Mouse (Mus musculus) c-Kit-positive CD71-positive TER-119-positive erythroid progenitor cells, embryonic 14.5 days (primary cell): ENCODE results near the gene Avpr1b.

Experiments
- DNase-seq: peaks from one replicate; pipeline ENCODE4 v3.0.0-alpha.2; 2013; ENCODE audit warnings: low spot score

The Avpr1b gene

DNA sequence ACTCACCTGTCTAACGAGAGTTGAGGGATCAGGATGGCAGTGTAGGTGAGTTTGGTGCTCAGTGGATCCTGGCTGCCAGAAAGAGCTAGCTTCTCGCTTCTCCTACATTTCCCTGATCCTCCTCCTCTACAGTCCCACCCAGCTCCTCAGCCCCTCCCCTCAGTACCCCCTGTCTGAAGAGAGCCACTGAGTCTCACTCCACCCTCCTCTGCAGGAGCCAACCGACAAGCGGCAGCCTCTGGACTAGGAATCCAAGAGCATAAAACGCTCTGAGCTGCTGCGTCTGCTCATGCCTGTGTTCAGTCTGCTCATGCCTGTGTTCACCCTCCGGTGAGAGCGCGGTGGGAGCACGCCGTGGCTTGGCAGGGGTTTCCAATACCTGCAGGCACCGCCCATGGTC, at the start of gene Avpr1b:
Avpr1b (plus strand) TSS at position 335 of the 400 bp plus-strand sequence.
- no peak for DNase-seq

DNA sequence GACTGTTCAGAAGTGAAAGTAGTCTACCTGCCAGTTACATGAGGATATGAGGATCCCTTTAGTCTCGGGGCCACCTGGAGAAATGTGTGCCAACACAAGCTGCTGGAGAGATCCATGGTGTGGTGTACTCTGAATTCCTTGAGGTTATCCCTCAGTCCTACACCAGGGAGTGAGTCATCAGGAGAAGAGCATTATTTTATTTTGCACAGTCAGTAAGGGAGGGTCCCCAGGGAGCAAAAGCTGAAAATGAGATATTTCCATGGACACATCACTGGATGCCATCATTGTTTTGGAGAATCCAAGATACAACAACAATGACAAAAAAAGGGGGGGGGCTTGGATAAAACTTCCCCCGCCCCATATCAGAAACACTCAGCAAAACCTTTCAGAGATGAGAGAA, 47.1 kb upstream of the Avpr1b start:
- DNase-seq, result no peak

DNA sequence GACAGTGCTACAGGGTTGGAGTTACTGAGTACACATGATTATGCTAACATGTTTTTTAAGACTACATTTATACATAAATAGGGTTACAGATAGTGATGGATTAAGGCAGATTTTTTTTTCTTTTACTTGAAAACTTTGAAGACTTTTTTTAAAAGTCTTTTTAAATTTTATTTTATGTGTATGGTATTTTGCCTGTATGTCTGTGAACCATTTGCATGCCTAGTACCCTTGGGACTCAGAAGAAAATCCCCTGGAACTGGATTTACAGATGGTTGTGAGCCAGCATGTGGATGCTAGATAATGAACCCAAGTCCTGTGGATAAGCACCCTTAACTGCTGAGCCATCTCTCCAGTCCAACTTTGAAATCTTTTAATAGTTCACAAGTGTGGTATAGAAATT, 45.6 kb upstream of the Avpr1b start:
- DNase-seq, result no peak

DNA sequence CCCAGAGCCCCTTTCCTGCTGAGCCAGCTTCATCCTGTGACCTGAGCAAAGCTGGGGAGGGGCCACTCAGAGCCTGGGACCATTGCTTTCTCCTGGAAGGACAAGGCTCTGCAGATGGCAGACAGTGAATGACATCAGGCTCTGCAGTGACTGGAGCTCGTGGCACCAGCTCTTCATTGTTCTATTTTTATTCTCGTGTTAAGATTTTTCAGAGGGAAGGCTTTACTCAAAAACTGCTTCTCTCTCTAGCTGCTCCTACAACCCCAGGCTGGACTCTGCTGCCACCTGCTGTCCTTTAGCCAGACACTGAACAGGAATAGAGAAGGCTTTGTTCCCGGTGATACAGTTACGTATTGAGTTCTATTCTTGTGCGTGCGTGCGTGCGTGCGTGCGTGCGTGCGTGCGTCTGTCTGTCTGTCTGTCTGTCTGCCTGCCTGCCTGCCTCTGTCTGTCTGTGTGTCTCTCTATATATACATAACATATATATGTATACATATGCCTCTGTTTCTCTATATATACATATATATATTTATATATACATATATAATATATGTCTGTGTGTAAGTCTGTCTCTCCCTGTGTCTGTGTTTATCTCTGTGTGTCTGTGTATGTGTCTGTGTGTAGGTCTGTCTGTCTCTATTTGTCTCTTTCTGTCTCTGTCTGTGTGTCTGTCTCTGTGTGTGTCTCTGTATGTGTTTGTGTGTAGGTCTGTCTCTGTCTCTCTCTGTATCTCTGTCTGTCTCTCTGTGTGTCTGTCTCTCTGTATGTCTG, 43.8 kb upstream of the Avpr1b start:
- DNase-seq, result peak; percentile 68

DNA sequence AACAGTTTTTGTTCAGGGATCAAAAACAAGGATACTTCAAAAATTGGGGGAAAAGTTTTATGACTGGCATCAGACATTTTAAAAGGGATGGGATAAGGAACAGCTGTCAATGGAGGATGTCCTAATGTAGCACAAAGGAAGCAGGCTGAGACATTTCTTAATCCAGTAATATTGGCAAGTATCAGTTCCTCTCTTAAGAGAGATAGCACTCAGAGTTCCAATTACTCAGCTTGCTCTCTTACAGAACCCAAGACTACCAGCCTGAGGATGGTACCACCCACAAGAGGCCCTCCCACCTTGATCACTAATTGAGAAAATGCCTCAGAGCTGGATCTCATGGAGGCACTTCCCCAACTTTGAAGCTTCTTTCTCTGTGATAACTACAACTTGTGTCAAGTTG, 38.5 kb upstream of the Avpr1b start:
- DNase-seq, result no peak

DNA sequence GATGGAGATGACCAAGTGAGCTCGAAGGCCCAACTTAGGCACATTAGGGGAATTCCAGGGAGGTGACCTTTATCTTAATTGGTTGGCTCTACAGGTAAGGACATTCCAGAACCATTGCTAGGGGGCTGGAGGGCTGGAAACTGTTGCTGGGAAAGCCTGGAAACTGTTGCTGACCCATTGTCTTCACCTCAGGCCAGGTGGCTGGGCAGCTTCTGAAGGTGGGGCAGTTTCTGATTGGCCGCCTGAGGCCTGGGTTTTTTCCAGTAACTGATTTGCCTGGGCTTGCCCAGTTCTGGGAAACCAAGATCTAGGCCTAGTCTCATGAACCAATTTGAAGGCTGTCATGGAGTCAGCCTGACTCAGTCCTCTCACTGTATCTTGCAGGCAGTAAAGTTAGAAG, 37.0 kb upstream of the Avpr1b start:
- DNase-seq, result no peak

DNA sequence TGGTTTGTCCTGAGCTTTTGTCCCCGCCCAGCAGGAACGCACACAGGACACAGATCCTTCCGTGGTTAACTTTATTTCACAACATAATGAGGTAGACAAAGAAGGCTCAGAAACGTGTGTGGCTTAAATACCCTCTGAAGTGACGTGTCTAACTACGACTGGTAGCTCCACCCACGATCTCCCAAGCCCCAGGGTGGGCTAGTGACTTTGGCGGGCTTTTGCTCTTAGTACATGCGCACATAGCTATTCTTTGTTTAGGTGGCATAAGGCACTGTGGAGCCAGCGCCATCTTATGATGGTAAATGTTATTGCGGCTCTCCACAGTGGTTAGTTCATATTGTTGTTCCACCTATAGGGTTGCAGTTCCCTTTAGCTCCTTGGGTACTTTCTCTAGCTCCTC, 33.0 kb upstream of the Avpr1b start:
- peak; percentile 20 for DNase-seq

DNA sequence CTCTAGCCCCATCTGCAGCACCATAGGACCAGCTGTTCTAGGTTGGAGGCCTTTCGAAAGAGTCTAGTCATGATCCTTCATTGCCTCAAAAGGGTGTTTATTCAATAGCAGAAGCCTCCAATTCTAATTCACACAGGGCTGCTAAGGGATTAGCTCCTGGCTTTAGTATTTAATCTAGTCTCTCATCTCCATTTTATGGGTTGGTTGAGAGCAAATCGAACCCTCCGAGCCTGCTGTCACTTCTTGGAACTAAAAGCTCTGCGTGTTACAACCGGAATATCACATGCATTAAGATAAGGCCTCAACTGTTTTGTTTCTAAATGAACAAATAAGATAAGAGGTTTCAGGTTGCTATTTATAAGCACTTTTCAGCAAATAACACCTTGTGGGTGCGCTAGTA, 29.3 kb upstream of the Avpr1b start:
- DNase-seq, result no peak

DNA sequence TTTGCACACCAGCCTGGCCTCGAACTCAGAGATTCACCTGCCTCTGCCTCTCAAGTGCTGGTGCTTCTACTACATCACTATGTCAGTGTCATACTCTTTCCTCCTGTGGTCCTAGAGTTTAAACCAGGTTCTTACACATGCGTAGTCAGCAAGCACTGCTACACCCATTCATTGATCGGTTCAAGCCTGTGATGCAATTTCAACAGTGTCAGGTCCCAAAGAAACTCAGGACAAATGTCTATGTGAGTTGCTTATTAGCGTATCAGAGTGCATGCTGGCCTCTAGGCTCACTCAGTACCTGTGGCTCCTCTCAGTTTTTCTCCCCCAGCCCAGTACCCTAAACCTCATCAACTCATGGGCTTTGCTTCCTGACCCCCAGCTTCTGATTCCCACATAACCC, 28.6 kb upstream of the Avpr1b start:
- DNase-seq, result no peak

DNA sequence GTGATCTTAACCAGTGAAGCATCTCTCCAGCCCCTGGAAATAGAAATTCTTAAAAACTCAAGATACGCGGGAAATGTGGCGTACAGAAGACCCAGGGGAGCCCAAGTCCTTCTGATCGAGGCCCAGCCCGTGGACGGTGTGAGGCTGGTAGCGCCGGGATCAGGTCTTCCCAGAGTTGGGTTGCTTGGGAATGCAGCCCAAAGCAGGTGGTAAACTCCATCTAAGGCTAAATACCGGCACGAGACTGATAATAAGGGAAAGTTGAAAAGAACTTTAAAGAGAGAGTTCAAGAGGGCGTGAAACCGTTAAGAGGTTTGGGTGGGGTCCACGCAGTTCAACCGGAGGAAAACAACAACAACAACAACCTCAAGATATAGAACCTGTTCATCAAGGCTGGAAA, 25.3 kb upstream of the Avpr1b start:
- peak; percentile 62 for DNase-seq

DNA sequence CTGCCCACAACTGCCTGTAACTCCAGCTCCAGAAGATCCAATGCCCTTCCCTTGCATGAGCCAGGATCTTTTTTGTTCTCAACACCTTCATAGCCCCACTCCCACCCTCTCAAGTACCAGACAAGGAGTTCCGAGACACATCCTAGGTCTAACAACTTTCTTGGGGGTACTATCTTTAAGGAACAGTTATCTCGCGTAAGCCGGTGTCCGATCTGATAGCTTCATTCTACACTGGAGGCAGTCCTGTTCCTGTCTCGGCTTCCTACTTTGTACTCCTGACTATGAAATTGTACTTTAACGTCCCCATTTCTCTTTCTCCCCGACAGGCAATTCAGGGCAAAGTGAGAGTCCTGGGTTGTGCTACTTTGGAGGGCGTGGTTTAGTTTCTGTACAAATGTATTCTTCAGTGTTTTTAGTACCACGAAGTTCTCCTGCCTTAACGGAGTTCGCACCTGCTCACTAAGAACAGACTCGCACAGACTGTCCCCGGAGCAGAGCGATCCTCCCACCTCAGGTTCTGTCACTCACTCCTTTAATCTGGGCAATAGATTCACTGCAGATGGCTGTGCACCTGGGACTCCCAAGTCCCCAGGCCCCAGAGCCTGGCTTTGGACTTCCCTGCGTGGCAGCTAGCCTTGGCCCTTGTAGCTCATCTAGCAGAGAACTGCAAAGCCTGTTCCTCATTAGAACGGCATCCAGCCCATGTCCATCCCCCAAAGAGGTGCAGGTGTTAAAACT, 19.9 kb upstream of the Avpr1b start:
- DNase-seq, result no peak

DNA sequence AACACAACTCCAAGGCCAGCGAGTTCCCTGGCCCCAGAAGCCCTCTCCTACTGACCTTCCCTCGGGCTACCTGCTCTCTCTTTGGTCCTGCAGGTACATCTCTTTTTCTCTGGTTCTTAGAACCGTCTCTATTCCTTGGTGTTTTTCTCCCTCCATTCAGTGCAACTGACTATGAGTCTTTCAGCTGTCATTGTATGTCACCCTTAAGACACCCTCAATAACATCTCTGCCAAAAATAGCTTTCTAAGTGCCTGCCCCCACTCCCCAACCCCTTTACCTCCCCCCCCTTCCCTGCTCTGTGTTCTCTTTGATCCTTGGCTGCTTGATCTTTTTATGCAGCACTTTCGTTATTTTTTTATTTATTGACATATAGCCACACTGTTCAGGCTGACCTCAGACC, 18.6 kb upstream of the Avpr1b start:
- DNase-seq, result no peak

DNA sequence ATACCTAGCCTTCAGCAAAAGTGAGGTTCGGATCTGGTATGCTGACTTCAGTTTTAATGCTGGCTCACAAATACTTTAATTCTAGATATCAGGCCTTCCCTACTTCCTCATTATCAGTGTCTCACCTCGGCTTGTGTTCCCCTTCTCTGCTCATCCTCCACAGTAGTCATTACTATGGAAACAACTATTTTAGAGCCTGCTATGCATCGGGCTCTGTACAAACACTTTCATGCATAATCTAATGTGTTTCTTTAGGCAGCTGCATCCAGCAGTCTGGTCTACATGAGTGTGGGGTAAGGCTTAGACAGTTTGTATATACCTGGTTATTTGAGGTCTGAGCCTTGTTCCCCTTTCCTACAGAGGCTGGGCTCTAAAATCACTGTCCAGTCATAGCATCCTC, 15.4 kb upstream of the Avpr1b start:
- no peak for DNase-seq

DNA sequence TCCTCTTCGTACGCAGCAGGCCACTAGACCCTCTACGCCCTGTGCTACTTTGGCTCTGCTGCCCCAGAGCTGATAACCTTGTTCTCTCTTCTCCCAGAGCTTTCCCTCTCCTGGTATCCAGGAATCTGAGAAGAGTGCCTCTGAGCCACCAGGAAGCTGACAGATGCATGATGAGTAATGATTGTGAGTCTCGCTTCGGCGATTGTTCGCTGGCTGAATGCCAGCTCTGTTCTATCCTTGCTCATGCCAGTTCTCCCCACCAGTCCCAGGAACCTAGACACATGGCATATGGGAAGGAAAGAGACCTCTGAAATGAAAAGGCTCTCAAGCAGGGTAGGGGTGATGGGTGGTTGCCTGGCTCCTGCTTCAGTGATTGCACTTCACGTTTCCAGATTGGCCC, 12.2 kb upstream of the Avpr1b start:
- no peak for DNase-seq

DNA sequence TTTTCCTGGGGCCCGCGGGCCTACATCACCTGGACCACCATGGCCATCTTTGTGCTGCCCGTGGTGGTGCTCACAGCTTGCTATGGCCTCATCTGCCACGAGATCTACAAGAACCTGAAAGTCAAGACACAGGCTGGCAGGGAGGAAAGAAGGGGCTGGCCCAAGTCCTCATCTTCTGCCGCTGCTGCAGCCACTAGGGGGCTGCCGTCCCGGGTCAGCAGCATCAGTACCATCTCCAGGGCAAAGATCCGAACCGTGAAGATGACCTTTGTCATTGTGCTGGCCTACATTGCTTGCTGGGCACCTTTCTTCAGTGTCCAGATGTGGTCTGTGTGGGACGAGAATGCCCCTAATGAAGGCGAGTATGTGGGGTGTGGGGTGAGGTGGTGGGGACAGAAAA, 1.3 kb downstream of the Avpr1b start:
- no peak for DNase-seq

DNA sequence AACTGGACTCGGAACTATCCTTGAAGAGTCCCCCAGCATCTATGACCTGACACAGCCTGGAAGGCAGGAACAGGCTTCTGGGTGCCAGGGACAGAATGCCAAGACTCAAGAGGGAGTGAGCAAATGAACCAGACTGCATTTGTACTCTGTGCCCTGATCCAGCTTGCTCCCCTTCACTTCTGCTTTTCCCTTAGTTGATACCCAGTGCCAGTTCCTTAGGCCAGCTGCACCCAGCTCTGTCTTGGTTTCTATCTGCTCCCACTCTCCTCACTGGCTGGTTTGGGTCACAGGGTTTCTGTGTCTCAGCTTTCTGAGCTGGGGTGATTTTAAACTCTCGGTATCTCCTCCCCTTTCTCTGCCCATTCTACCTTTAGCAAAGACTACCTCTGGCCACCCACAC, 7.7 kb downstream of the Avpr1b start:
- no peak for DNase-seq

DNA sequence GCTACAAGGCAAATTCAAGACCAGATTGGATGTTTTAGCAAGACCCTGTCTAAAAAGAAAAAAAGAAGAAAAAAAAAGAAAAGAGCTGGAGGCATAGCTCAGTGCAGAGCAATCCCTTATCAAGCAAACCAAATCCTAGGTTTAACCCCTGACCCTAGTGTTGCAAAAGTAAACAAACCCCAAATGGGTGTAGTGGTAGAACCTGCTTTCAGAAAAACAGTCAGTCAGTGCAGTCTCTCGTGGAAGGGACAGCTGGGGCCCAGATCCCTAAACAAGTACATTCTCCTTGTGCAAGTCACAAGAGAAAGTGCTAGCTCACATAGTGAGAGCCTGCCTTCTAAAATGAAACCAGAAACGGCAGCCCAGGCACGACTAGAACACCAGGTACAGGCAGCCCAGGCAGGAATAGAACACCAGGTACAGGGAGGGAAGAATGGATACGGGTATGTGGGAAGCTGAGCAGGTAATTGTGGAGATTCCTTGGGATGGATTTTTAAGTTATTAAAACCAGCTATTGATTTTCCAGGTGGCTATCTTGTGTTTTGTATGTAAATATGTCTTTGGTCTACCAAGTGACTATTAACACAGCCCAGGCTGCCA, 13.6 kb downstream of the Avpr1b start:
- DNase-seq, result no peak

DNA sequence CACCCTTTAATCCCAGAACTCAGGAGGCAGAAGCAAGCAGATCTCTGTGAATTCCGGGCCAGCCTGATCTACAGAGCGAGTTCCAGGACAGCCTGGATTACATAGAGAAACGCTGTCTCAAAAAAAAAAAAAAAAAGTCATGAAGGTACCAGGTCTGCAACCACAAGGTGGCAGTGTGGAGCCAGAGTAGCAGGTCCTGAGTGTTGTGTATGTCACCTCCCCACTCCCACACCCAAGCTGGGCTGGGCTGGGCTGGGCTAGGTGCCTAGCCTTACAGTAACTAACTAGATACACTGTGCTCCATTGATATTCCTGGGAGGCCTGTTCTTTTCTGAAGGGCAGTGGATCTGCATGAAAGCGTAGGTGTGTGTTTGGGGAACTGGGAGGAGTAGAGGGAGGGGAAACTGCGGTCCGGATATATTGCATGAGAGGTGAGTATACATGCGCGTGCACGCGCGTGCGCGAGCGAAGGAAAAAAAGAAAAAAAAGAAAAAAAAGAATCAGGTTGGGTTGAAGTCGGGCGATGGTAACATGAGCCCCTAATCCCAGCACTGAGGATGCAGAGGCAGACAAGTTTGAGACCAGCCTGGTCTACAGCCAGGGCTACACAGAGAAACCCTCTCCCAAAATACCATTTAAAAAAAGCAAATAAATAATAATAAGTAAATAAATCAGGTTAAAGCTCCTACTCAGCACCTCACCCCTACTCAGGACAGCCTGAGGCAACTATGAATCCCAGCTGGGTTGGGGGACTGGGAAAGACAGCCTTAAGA, 14.5 kb downstream of the Avpr1b start:
- peak; percentile 92 for DNase-seq

DNA sequence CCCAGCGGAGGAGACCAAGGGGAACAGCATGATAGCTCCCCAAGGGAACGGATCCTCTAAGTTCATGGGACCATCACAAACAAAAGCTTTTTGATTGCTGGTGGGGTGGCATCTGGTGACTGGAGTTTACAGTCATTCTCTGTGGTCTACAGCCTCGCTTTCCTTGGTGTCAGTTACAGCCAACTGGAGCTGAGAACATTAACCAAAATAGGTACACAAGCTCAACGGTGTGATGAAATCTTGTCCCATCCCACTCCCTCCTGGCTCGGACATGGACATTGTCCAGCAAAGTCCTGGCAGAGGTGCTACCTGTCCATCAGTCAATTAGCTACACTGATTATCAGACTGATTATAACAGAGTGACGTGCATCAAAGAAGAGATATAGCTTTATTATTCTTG, 15.6 kb downstream of the Avpr1b start:
- DNase-seq, result no peak

DNA sequence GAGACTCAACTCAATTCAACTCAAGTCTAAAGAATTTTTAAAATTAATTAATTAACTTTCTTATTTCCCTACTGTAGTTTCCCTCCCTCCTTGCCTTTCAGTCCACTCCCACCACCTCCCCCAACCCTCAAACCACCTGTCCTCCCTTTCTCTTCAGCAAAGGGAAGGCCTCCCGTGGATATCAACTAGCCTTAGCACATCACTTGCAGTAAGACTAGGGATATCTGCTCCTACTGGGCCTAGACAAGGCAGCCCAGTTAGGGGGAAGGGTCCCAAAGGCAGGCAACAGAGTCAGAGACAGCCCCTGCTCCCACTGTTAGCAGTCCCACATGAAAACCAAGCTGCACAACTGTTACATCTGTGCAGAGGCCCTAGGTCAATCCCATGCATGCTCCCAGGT, 17.1 kb downstream of the Avpr1b start:
- DNase-seq, result no peak

DNA sequence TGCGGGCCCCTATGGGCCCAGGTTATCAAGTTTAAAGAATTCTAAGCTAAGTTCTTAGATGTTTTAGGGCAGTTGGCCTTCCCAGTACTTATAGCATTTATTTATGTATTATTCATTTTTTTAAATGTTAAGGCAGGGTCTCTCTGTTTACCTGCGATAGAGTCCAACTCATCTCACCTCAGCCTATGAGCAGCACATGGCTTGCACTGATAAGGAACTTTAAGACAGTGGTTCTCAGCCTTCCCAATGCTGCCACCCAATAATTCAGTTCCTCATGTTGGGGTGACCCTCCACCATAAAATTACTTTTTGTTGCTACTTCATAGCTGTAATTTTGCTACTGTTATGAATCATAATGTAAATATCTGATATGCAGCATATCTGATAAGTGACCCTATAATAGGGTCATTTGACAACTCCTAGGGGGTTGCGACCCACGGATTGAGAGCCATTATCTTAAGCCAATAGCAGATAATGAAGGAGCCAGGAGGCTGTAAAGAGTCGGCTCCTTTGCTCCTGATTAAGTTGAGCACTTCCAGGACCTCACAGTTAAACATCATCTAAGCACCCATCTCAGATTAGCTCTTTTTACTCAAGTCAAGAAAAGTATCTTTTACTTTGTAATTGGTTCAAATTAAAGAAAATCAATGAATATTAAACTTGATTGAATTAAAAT, 17.6 kb downstream of the Avpr1b start:
- DNase-seq, result peak; percentile 67

DNA sequence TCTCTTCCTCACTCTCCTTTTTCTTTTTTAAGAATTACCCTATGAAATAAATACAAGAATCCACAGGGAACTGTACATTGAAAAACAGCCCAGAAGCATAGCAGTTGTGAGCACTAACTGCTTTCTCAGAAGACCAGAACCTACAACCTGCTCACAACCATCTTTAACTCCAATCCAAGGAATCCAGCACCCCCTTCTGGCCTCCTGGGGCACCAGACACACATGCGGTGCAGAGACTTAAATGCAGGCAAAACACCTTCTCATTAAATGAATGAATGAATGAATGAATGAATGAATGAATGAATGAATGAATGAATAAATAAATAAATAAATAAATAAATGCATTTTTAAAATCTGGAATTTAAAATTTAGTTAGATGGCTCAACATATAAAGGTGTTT, 19.5 kb downstream of the Avpr1b start:
- no peak for DNase-seq
